Mouse (Mus musculus) ES-Bruce4 (cell line): ENCODE measurements at regions not wholly inside any gene's neighbourhood (a gene's known extent, or its start where the extent isn't known, plus 50 kb on each side); places are given as distances from the start of the nearest gene placed in this dataset.

Experiments
- CTCF ChIP-seq: IDR thresholded peaks from one replicate; pipeline ENCODE4 v1.8.1; 2011; ENCODE audit warnings: low read depth, low read length
- EP300 ChIP-seq: IDR thresholded peaks from 2 replicates; pipeline ENCODE4 v1.6.1; 2011; ENCODE audit warnings: low read depth, low read length; ENCODE audit not compliant: insufficient read depth

DNA sequence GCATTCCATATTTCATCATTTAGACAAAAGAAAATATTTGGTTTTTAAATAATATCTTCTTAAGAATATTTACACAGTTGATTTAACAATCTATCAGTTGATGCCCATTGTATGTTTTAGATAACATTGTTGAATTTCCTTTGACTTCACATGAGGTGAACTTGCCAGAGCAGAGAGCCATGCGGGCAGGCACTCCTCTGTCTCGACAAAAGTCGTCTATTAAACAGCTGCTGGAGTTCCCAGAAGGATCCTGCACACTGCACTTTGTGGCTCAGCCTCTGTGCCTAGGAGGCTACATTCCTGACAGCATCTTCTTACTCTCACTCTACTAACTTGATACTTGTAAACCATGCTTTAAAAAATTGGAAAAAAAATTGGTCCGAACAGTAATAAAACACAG lies 221.7 kb upstream of the Pde3a start:
- TF ChIP-seq CTCF, result no peak
- TF ChIP-seq EP300, result no peak
